Mouse (Mus musculus) left cerebral cortex, adult 2 months (tissue): ENCODE results near the gene Iqca. TPM values are rescaled to one million over a fixed set of nuclear protein-coding genes. Genes with fewer than 3 reads are reported as not detected.

ENCODE experiments used
- DNase-seq, 2 experiments: peaks; one replicate each; pipeline ENCODE4 v3.0.0; 2021 to 2022; ENCODE audit warnings: low spot score in 2 of 2, mixed read lengths in 1 of 2; ENCODE audit errors: extremely low spot score in 1 of 2
- H3K27ac ChIP-seq: fragments of 200-600 bp; 2 replicates; pipeline ENCODE4 v1.8.1; 2022
- H3K4me3 ChIP-seq: fragments of 200-600 bp; 2 replicates; pipeline ENCODE4 v1.8.1; 2022
- CTCF ChIP-seq: fragments of 200-600 bp; IDR thresholded peaks from 2 replicates; pipeline ENCODE4 v1.8.1; 2022; ENCODE audit warnings: antibody characterized with exemption, mild to moderate bottlenecking, moderate library complexity
- intact Hi-C: fragments of 180-260 bp; cut with DNase I; formaldehyde crosslinking; loops from one replicate; pipeline ENCODE4 v1.15.1; 2025
- total RNA-seq, 2 experiments: library from RNA; stranded (reverse); gene quantifications; 2 replicates each; pipeline ENCODE4 v1.2.3; 2021

Iqca gene
- total RNA-seq, 2 experiments from 2014 or later: 0.29 to 0.75 TPM

- intact Hi-C loops: no loop called here
- DNase-seq: no peak
- no peak overlapping the region for H3K27ac ChIP-seq
- no peak overlapping the region for H3K4me3 ChIP-seq
- no peak for TF ChIP-seq CTCF
These were observed 64.8 kb downstream of the Iqca start for GRCm38 (mm10) chr1:90088192-90088990.

- Histone ChIP-seq H3K4me3 (no peak overlapping the region), H3K27ac (no peak overlapping the region)
- DNase-seq: no peak
- intact Hi-C loops: no loop called here
- TF ChIP-seq CTCF: no peak
These were observed 66.7 kb downstream of the Iqca start for GRCm38 (mm10) chr1:90086461-90086860.

GRCm38 (mm10) chr1:90085526-90086157 lies 67.6 kb downstream of the Iqca start:
- H3K4me3 ChIP-seq: no peak overlapping the region
- intact Hi-C loops: no loop called here
- no peak overlapping the region for H3K27ac ChIP-seq
- no peak for DNase-seq
- TF ChIP-seq CTCF: no peak

GRCm38 (mm10) chr1:90076291-90076690 lies 76.9 kb downstream of the Iqca start:
- no peak for DNase-seq
- TF ChIP-seq CTCF: no peak
- intact Hi-C loops: no loop called here
- H3K27ac ChIP-seq: no peak overlapping the region
- H3K4me3 ChIP-seq: no peak overlapping the region

GRCm38 (mm10) chr1:90074779-90075178 lies 78.4 kb downstream of the Iqca start:
- no peak for TF ChIP-seq CTCF
- H3K4me3 ChIP-seq: no peak overlapping the region
- intact Hi-C loops: no loop called here
- no peak for DNase-seq
- no peak overlapping the region for H3K27ac ChIP-seq

- no peak overlapping the region for H3K27ac ChIP-seq
- DNase-seq: no peak
- H3K4me3 ChIP-seq: no peak overlapping the region
- TF ChIP-seq CTCF: no peak
- intact Hi-C loops: no loop called here
These were observed 81.2 kb downstream of the Iqca start for GRCm38 (mm10) chr1:90071812-90072580.

- TF ChIP-seq CTCF: peak; percentile 90
- Histone ChIP-seq H3K4me3 (no peak overlapping the region), H3K27ac (no peak overlapping the region)
- peak; percentile 54 to 61 for DNase-seq
- intact Hi-C loops: loop anchor here (1.0 to 2.0 kb wide), 3 partner anchors 142 to 533 kb away; partner anchors contain the start of gene Ackr3
These were observed 92.6 kb downstream of the Iqca start for GRCm38 (mm10) chr1:90060599-90060998.

GRCm38 (mm10) chr1:90060054-90060453 lies 93.1 kb downstream of the Iqca start:
- DNase-seq: no peak
- Histone ChIP-seq H3K4me3 (no peak overlapping the region), H3K27ac (no peak overlapping the region)
- no peak for TF ChIP-seq CTCF
- intact Hi-C loops: loop anchor here (1.0 to 2.0 kb wide), 3 partner anchors 143 to 533 kb away; partner anchors contain the start of gene Ackr3

- Histone ChIP-seq H3K27ac (peak overlapping the region; percentile 30; the same call in 1 of the 2 replicates), H3K4me3 (no peak overlapping the region)
- peak; percentile 11 to 42 for DNase-seq
- intact Hi-C loops: loop anchor here (5.0 to 10.0 kb wide), 3 partner anchors 217 to 900 kb away; partner anchors contain the start of gene Prlh
- no peak for TF ChIP-seq CTCF
These were observed 98.2 kb downstream of the Iqca start for GRCm38 (mm10) chr1:90054991-90055390.

- DNase-seq: peak; percentile 46 to 53
- intact Hi-C loops: loop anchor here (5.0 to 10.0 kb wide), 2 partner anchors 384 to 903 kb away; partner anchors contain the start of gene Prlh
- peak; percentile 85 for TF ChIP-seq CTCF
- Histone ChIP-seq H3K27ac (no peak overlapping the region), H3K4me3 (no peak overlapping the region)
These were observed 101.9 kb downstream of the Iqca start for GRCm38 (mm10) chr1:90051347-90051746.

GRCm38 (mm10) chr1:90050046-90050739 lies 103.0 kb downstream of the Iqca start:
- no peak overlapping the region for H3K4me3 ChIP-seq
- no peak for TF ChIP-seq CTCF
- intact Hi-C loops: loop anchor here (5.0 to 10.0 kb wide), 2 partner anchors 383 to 905 kb away; partner anchors contain the start of gene Prlh
- DNase-seq: no peak
- no peak overlapping the region for H3K27ac ChIP-seq
